Mouse (Mus musculus): ENCODE results near the gene H2-M5.
"Not testable (repeated sequence)": the region's sequence is repeated elsewhere in the genome, so short reads cannot be mapped to it uniquely, and the experiment has no call there.

Gene H2-M5

GRCm38 (mm10) chr17:36993770-36994325 lies 4.5 kb upstream of the H2-M5 start:
- no peak for DNase-seq (ENCODE audit: low spot score in 2 of 2)

GRCm38 (mm10) chr17:36992336-36993104 lies 3.2 kb upstream of the H2-M5 start:
- DNase-seq (ENCODE audit: low spot score in 2 of 2) = no peak

- DNase-seq (ENCODE audit: low spot score in 2 of 2) = not testable (repeated sequence)
These were observed 1.3 kb upstream of the H2-M5 start for GRCm38 (mm10) chr17:36990630-36991029.

- DNase-seq (ENCODE audit: low spot score in 2 of 2) = no peak
These were observed 862 bp downstream of the H2-M5 start for GRCm38 (mm10) chr17:36988475-36988874.

- no peak for DNase-seq (ENCODE audit: low spot score in 2 of 2)
These were observed 6.8 kb downstream of the H2-M5 start for GRCm38 (mm10) chr17:36982253-36983155.

- no peak for DNase-seq (ENCODE audit: low spot score in 2 of 2)
These were observed 7.5 kb downstream of the H2-M5 start for GRCm38 (mm10) chr17:36981845-36982244.

- peak; percentile 15 to 37 for DNase-seq (ENCODE audit: low spot score in 2 of 2)
These were observed 8.0 kb downstream of the H2-M5 start, which contains the start of gene 2410137M14Rik for GRCm38 (mm10) chr17:36981221-36981813. Gene 2410137M14Rik, minus strand, starts transcription at chr17:36981237.

GRCm38 (mm10) chr17:36973271-36973787 lies 16.0 kb downstream of the H2-M5 start:
- no peak for DNase-seq (ENCODE audit: low spot score in 2 of 2)

- DNase-seq (ENCODE audit: low spot score in 2 of 2) = no peak
These were observed 16.5 kb downstream of the H2-M5 start for GRCm38 (mm10) chr17:36972791-36973190.

- no peak for DNase-seq (ENCODE audit: low spot score in 2 of 2)
These were observed 18.0 kb downstream of the H2-M5 start for GRCm38 (mm10) chr17:36971172-36971850.

- DNase-seq (ENCODE audit: low spot score in 2 of 2) = no peak
These were observed 18.9 kb downstream of the H2-M5 start for GRCm38 (mm10) chr17:36970316-36970890.

GRCm38 (mm10) chr17:36966875-36967274 lies 22.5 kb downstream of the H2-M5 start:
- DNase-seq (ENCODE audit: low spot score in 2 of 2) = no peak

- no peak for DNase-seq (ENCODE audit: low spot score in 2 of 2)
These were observed 28.2 kb downstream of the H2-M5 start for GRCm38 (mm10) chr17:36961125-36961524.

GRCm38 (mm10) chr17:36958884-36959283 lies 30.5 kb downstream of the H2-M5 start:
- no peak for DNase-seq (ENCODE audit: low spot score in 2 of 2)

GRCm38 (mm10) chr17:36957999-36958743 lies 31.2 kb downstream of the H2-M5 start, which contains the start of the genes Znrd1 and Znrd1as:
Gene Znrd1, minus strand, starts transcription at chr17:36958559.
Gene Znrd1as, plus strand, starts transcription at chr17:36958592.
- peak; percentile 96 for DNase-seq (ENCODE audit: low spot score in 2 of 2)

- no peak for DNase-seq (ENCODE audit: low spot score in 2 of 2)
These were observed 36.3 kb downstream of the H2-M5 start for GRCm38 (mm10) chr17:36953062-36953461.

- DNase-seq (ENCODE audit: low spot score in 2 of 2) = no peak
These were observed 36.7 kb downstream of the H2-M5 start for GRCm38 (mm10) chr17:36952631-36953030.

GRCm38 (mm10) chr17:36950981-36951947 lies 38.1 kb downstream of the H2-M5 start, which contains the start of gene Ppp1r11:
Gene Ppp1r11, minus strand, starts transcription at chr17:36951741.
- DNase-seq (ENCODE audit: low spot score in 2 of 2) = peak; percentile 96 to 98

Data from heart, adult 9 months (tissue).